Mouse (Mus musculus) neural tube, embryonic 14.5 days (tissue): Measurements from ENCODE around the gene Hexb. TPM values are rescaled to one million over a fixed set of nuclear protein-coding genes. Genes with fewer than 3 reads are reported as not detected.

Experiments
- ATAC-seq: fragments of 200-750 bp; cut with Nextera tagmentation; 2 replicates; pipeline ENCODE4 v1.8.0; 2017; ENCODE audit warnings: low read depth, mild to moderate bottlenecking, moderate TSS enrichment, moderate library complexity
- H3K27ac ChIP-seq: fragments of 300-500 bp; sonication (generic); 2 replicates; pipeline ENCODE4 v1.5.1; 2014; ENCODE audit warnings: low read depth, mild to moderate bottlenecking, control low read depth, low read length, moderate library complexity, mixed read lengths
- H3K27me3 ChIP-seq: fragments of 300-500 bp; sonication (generic); 2 replicates; pipeline ENCODE4 v1.6.1; 2014; ENCODE audit warnings: low read length; ENCODE audit not compliant: control insufficient read depth, insufficient read depth
- H3K36me3 ChIP-seq: fragments of 300-500 bp; sonication (generic); 2 replicates; pipeline ENCODE4 v1.6.1; 2014; ENCODE audit warnings: low read length, mixed read lengths; ENCODE audit not compliant: control insufficient read depth, insufficient read depth
- H3K4me1 ChIP-seq: fragments of 300-500 bp; sonication (generic); 2 replicates; pipeline ENCODE4 v1.6.1; 2014; ENCODE audit warnings: low read length; ENCODE audit not compliant: control insufficient read depth, insufficient read depth
- H3K4me2 ChIP-seq: fragments of 300-500 bp; sonication (generic); 2 replicates; pipeline ENCODE4 v1.6.1; 2014; ENCODE audit warnings: mild to moderate bottlenecking, low read depth, low read length, control low read depth
- H3K4me3 ChIP-seq: fragments of 300-500 bp; sonication (generic); 2 replicates; pipeline ENCODE4 v1.5.1; 2014; ENCODE audit warnings: low read depth, low read length, control low read depth, mixed read lengths
- H3K9ac ChIP-seq: fragments of 300-500 bp; sonication (generic); replicated peaks from 2 replicates; pipeline ENCODE4 v1.6.1; 2014; ENCODE audit warnings: low read depth, mild to moderate bottlenecking, control low read depth, low read length, mixed read lengths
- H3K9me3 ChIP-seq: fragments of 300-500 bp; sonication (generic); 2 replicates; pipeline ENCODE4 v1.6.1; 2016; ENCODE audit warnings: low read length; ENCODE audit not compliant: control insufficient read depth
- WGBS: fragments of 180-500 bp; shearing (Covaris S2); extraction: QIAGEN DNeasy Blood & Tissue Kit; methylation state at CpG from one replicate; pipeline ENCODE4 v1.1.7; 2014; 5-methylcytosine and 5-hydroxymethylcytosine counted together
- polyA plus RNA-seq: library from polyadenylated mRNA; unstranded; fragments of >200 nt; fragmentation: Nextera tagmentation; extraction: Ambion mirVana; gene quantifications from 2 replicates; pipeline ENCODE4 v1.2.1, GENCODE M21; 2014

Hexb gene
- polyA plus RNA-seq, 1 experiment from 2014 or later = 48.2 TPM

DNA sequence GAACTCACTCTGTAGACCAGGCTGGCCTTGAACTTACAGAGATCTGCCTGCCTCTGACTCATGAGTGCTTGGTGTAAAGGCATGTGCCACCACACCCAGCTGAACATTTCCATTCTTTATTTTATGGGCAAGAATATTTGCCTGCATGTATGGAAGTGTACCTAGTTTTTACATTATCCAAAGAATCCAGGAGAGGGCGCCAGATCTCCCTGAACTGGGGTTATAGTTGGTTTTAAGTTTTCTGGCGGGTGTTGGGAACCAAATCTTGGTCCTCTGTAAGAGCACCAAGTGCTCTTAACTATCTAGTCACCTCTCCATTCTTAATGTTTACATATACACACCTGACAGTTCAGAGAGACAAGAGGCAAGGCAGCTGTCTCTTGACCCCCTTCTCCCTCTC lies 34.9 kb upstream of the Hexb start:
- H3K4me2 ChIP-seq = no peak overlapping the region
- 87% methylated on average over 2 of the region's 2 CpGs for WGBS
- no peak for ATAC-seq
- H3K9ac ChIP-seq = no peak overlapping the region
- H3K4me3 ChIP-seq = no peak overlapping the region
- no peaks in the 10 kb centered on the region for H3K27me3 ChIP-seq
- no peaks in the 10 kb centered on the region for H3K9me3 ChIP-seq
- H3K36me3 ChIP-seq = no peaks in the 10 kb centered on the region
- H3K4me1 ChIP-seq = peaks cover 3% of the 10 kb centered on the region; the same call in 1 of the 2 replicates
- no peak overlapping the region for H3K27ac ChIP-seq

DNA sequence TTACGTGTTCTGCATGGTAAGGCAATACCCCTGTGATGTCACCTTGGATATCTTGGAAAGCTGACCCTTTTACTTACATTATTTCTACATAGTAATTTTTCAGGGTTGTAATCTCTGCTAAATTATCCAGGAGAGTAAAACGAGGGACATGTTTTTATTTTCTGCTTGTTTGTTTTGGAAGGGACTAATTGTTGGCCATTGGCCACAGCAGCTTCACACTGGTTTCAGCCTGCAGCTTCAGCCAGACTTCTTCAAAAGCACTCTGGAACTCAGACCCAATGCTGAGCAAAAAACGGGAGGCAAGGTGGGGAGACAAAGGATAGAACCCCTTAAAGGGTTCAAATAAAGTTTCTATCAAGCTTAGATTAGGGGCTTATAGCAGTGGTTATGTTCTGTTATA lies 31.9 kb upstream of the Hexb start:
- H3K9ac ChIP-seq = no peak overlapping the region
- no peak overlapping the region for H3K4me2 ChIP-seq
- WGBS = 75% methylated on average over 3 of the region's 3 CpGs
- no peak overlapping the region for H3K4me3 ChIP-seq
- H3K27ac ChIP-seq = no peak overlapping the region
- H3K9me3 ChIP-seq = no peaks in the 10 kb centered on the region
- H3K4me1 ChIP-seq = peaks cover 3% of the 10 kb centered on the region; the same call in 1 of the 2 replicates
- ATAC-seq = no peak
- no peaks in the 10 kb centered on the region for H3K27me3 ChIP-seq
- no peaks in the 10 kb centered on the region for H3K36me3 ChIP-seq

DNA sequence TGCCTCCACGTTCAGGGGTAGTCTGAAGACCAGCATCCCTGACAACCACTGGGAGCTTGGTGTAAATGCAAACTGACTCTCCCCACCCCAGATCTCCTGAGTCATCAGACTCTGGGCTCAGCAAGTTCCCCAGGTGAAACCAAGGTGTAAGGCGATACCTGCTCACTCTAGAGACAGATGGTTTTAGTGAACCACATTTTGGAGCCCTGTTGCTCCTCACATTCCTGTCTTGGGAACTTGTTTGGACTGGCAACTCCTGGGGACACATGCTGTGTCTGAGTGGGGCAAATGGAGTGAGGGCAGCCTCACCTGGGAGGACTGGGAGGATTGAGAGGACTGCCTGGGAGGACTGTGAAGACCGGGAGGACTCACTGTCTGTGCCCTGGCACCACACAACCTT lies 29.6 kb upstream of the Hexb start:
- no peak overlapping the region for H3K27ac ChIP-seq
- H3K4me3 ChIP-seq = no peak overlapping the region
- WGBS = 93% methylated on average over 3 of the region's 3 CpGs
- H3K9ac ChIP-seq = no peak overlapping the region
- H3K9me3 ChIP-seq = no peaks in the 10 kb centered on the region
- no peak overlapping the region for H3K4me2 ChIP-seq
- no peaks in the 10 kb centered on the region for H3K4me1 ChIP-seq
- no peak for ATAC-seq
- no peaks in the 10 kb centered on the region for H3K27me3 ChIP-seq
- no peaks in the 10 kb centered on the region for H3K36me3 ChIP-seq

DNA sequence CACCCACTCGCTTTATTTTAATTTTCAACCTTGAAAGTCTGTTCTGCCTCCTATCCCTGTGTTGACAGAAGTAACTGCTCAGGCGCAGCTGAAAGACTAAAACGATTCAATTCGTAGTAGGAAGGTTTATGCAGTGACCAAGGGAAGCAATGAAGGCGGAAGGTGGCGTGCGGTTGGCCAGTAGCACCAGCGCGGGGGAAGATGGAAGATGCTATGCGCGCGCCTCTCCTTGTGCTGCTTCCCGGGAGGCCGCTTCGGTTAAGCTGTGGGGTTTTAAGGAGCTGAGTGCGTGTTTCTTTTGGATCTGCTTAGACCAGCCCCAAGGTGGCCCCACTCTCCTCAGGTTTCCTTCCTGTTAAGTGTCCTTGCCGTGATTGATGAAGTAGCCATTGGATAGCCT lies 27.0 kb upstream of the Hexb start:
- Histone ChIP-seq H3K9ac (no peak overlapping the region), H3K27ac (no peak overlapping the region), H3K4me3 (no peak overlapping the region), H3K9me3 (no peaks in the 10 kb centered on the region), H3K4me2 (no peak overlapping the region), H3K36me3 (no peaks in the 10 kb centered on the region), H3K27me3 (no peaks in the 10 kb centered on the region), H3K4me1 (no peaks in the 10 kb centered on the region)
- WGBS = 81% methylated on average over 17 of the region's 17 CpGs
- no peak for ATAC-seq

DNA sequence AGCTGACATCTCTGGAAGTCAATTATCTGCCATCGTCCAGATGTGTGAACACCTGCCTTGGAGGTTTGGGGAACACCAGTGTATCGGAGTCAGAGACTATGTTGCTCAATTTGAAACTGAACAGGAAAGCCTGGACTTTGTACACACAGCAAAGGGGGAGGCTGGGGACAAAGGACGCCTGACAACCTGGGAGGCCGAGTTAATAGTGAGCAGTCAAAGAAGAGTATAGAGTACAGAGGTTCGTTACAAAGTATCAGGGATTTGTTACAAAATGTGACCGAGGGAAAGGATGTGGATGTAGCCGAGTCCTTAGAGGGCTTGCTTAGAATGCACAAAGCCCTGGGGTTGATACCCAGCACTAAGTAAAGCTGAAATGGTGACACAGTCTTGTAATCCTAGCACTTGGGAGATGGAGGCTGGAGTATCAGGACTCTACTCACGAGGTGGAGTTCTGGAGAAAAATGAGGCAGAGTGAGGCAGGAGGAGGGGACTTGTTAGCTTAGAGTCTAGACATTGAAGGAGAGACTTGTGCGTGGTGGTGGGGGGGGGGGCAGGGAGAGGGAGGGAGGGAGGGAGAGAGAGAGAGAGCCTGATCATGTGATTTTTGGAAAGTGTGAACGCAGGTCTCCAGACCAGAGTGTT lies 26.3 kb upstream of the Hexb start:
- ATAC-seq = no peak
- Histone ChIP-seq H3K4me3 (no peak overlapping the region), H3K4me1 (no peaks in the 10 kb centered on the region), H3K27ac (no peak overlapping the region), H3K36me3 (no peaks in the 10 kb centered on the region), H3K9ac (no peak overlapping the region), H3K9me3 (no peaks in the 10 kb centered on the region), H3K4me2 (no peak overlapping the region), H3K27me3 (no peaks in the 10 kb centered on the region)
- WGBS = 85% methylated on average over 10 of the region's 10 CpGs

DNA sequence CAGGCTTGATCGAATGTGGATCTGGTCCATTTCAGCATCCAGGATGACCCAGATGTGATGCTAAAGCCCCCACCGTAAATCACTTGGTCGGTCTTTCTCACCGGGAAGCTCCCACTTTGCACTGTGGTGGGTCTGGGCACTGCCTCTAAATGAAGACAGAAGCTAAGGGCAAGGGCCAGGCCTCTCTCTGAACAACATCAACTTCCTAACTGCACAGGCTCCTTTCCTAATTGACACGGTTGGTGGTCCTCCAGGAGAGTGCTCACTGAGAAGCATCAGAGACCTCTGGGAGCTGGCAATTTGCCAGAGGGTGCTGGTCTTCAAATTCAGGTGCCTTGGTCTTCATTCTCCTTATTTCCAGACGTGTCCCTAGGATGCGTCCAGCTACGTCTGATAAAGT lies 25.7 kb upstream of the Hexb start:
- no peak overlapping the region for H3K27ac ChIP-seq
- no peak overlapping the region for H3K9ac ChIP-seq
- no peak for ATAC-seq
- WGBS = 75% methylated on average over 8 of the region's 8 CpGs
- H3K36me3 ChIP-seq = no peaks in the 10 kb centered on the region
- no peaks in the 10 kb centered on the region for H3K4me1 ChIP-seq
- H3K27me3 ChIP-seq = no peaks in the 10 kb centered on the region
- no peak overlapping the region for H3K4me3 ChIP-seq
- H3K4me2 ChIP-seq = no peak overlapping the region
- H3K9me3 ChIP-seq = no peaks in the 10 kb centered on the region

DNA sequence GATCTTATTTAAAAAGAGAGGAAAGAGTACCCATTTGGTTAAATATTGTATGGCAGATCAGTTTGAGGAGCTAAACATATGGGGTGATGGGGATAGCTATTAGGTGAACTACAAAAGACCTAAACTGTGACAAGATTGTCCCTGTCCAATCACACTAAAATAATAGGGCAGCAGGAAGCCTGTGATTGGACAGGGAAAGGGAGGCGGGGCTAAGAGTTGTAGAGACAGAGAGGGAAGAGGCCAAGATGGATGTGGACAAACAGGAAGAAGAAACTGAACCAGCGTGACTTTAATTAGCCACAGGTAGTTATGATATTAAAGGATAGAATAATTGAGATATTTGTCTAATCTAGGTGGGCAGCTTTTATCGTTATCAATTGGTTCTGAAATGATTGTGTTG lies 21.9 kb upstream of the Hexb start:
- H3K4me1 ChIP-seq = no peaks in the 10 kb centered on the region
- 96% methylated on average over 3 of the region's 3 CpGs for WGBS
- H3K4me2 ChIP-seq = no peak overlapping the region
- H3K36me3 ChIP-seq = no peaks in the 10 kb centered on the region
- no peaks in the 10 kb centered on the region for H3K9me3 ChIP-seq
- H3K9ac ChIP-seq = no peak overlapping the region
- no peak overlapping the region for H3K27ac ChIP-seq
- H3K27me3 ChIP-seq = no peaks in the 10 kb centered on the region
- no peak overlapping the region for H3K4me3 ChIP-seq
- no peak for ATAC-seq

DNA sequence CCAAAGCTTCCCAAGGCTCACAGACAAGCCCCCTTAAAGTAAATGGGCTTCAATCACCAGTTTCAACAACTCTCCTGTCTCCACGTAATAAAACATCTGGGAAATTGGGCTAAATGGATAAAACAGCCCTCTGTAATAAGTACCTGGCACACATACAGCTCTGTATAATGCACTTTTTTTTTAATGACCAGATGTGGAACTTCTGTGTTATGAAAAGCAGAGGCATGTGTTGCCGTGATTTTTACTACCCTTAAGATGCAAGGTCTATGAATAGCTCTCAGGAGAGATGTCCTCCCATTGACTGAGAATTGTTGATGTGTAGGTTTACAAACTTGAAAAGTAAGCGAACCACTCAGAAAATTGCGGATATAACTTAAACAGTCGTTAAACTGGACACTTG lies 18.0 kb upstream of the Hexb start:
- H3K27ac ChIP-seq = no peak overlapping the region

DNA sequence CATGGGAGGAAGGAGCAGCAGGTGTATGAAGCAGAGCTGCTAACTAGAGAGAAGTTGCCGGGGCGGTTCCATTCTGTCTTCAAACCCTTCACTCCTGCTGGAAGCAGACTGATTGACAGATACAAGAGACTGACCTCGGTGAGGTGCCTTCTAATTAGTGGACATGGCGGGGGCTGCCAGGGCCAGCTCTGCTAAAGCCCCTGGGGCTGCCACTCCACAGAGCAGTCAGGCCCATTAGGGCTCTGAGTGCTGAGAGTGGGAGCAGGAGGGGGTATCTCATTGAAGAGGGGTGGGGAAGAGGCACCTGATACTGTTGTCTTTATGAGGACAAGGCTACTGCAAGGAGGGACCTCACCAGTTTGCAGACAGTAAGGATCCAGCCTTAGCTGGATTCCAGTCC lies 17.4 kb upstream of the Hexb start:
- H3K27ac ChIP-seq = no peak overlapping the region
- no peak; the same call in 1 of the 2 replicates for ATAC-seq
- WGBS = 58% methylated on average over 4 of the region's 4 CpGs

More for the DNA sequence above, 18.0 kb upstream of the Hexb start:
- H3K9me3 ChIP-seq = no peaks in the 10 kb centered on the region
- WGBS = 65% methylated on average over 5 of the region's 5 CpGs
- H3K4me3 ChIP-seq = no peak overlapping the region
- no peak overlapping the region for H3K4me2 ChIP-seq
- no peaks in the 10 kb centered on the region for H3K36me3 ChIP-seq
- H3K4me1 ChIP-seq = no peaks in the 10 kb centered on the region
- H3K27me3 ChIP-seq = no peaks in the 10 kb centered on the region
- H3K9ac ChIP-seq = no peak overlapping the region
- no peak for ATAC-seq

More for the DNA sequence above, 17.4 kb upstream of the Hexb start:
- H3K4me1 ChIP-seq = no peaks in the 10 kb centered on the region
- no peak overlapping the region for H3K4me2 ChIP-seq
- no peaks in the 10 kb centered on the region for H3K36me3 ChIP-seq
- H3K9me3 ChIP-seq = no peaks in the 10 kb centered on the region
- H3K27me3 ChIP-seq = no peaks in the 10 kb centered on the region
- no peak overlapping the region for H3K4me3 ChIP-seq
- no peak overlapping the region for H3K9ac ChIP-seq
